Mouse (Mus musculus) lung, postnatal 0 days (tissue): ENCODE measurements around the gene Rbm34. TPM values are rescaled to one million over a fixed set of nuclear protein-coding genes. Genes with fewer than 3 reads are reported as not detected.

Source experiments
- ATAC-seq: fragments of 200-750 bp; cut with Nextera tagmentation; 2 replicates; pipeline ENCODE4 v1.8.0; 2017; ENCODE audit warnings: moderate library complexity
- DNase-seq: peaks from one replicate; pipeline ENCODE4 v3.0.0-alpha.2; 2016; ENCODE audit warnings: low spot score
- H3K27ac ChIP-seq: fragments of 300-500 bp; sonication (generic); 2 replicates; pipeline ENCODE4 v1.5.1; 2014; ENCODE audit warnings: antibody characterized with exemption, mild to moderate bottlenecking, low read length, mixed read lengths
- H3K27me3 ChIP-seq: fragments of 300-500 bp; sonication (generic); replicated peaks from 2 replicates; pipeline ENCODE4 v1.6.1; 2014; ENCODE audit warnings: low read length, mixed read lengths; ENCODE audit not compliant: insufficient read depth
- H3K36me3 ChIP-seq: fragments of 300-500 bp; sonication (generic); 2 replicates; pipeline ENCODE4 v1.6.1; 2014; ENCODE audit warnings: low read length, mixed read lengths; ENCODE audit not compliant: insufficient read depth
- H3K4me1 ChIP-seq: fragments of 300-500 bp; sonication (generic); 2 replicates; pipeline ENCODE4 v1.6.1; 2014; ENCODE audit warnings: antibody characterized with exemption, low read depth, low read length, mixed read lengths; ENCODE audit not compliant: insufficient read depth
- H3K4me2 ChIP-seq: fragments of 300-500 bp; sonication (generic); replicated peaks from 2 replicates; pipeline ENCODE4 v1.6.1; 2014; ENCODE audit warnings: low read depth, mild to moderate bottlenecking, low read length, moderate library complexity, mixed read lengths
- H3K4me3 ChIP-seq: fragments of 300-500 bp; sonication (generic); 2 replicates; pipeline ENCODE4 v1.5.1; 2014; ENCODE audit warnings: low read depth, low read length
- H3K9ac ChIP-seq: fragments of 300-500 bp; sonication (generic); replicated peaks from 2 replicates; pipeline ENCODE4 v1.6.1; 2014; ENCODE audit warnings: low read depth, mild to moderate bottlenecking
- H3K9me3 ChIP-seq: fragments of 300-500 bp; sonication (generic); 2 replicates; pipeline ENCODE4 v1.6.1; 2016; ENCODE audit warnings: low read length, mixed read lengths
- CTCF ChIP-seq: IDR thresholded peaks from 2 replicates; pipeline ENCODE4 v1.5.1; 2016; ENCODE audit warnings: antibody characterized with exemption, mild to moderate bottlenecking
- EP300 ChIP-seq: IDR thresholded peaks from 2 replicates; pipeline ENCODE4 v1.6.1; 2016; ENCODE audit warnings: antibody characterized with exemption, mild to moderate bottlenecking, control low read depth
- WGBS: fragments of 180-500 bp; shearing (Covaris S2); extraction: QIAGEN DNeasy Blood & Tissue Kit; methylation state at CpG from one replicate; pipeline ENCODE4 v1.1.7; 2014; 5-methylcytosine and 5-hydroxymethylcytosine counted together
- polyA plus RNA-seq: library from polyadenylated mRNA; unstranded; fragments of >200 nt; fragmentation: Nextera tagmentation; extraction: Ambion mirVana; gene quantifications from 2 replicates; pipeline ENCODE4 v1.2.1, GENCODE M21; 2015

Gene Rbm34
- polyA plus RNA-seq, 1 experiment from 2014 or later: 15.5 TPM

- ATAC-seq: no peak
- Histone ChIP-seq H3K4me1 (peaks cover under 1% of the 10 kb centered on the region; the same call in 1 of the 2 replicates), H3K4me3 (no peak overlapping the region), H3K27me3 (no peaks in the 10 kb centered on the region), H3K9me3 (no peaks in the 10 kb centered on the region), H3K4me2 (no peak overlapping the region), H3K36me3 (no peaks in the 10 kb centered on the region), H3K9ac (no peak overlapping the region), H3K27ac (no peak overlapping the region)
- 70% methylated on average over 9 of the region's 9 CpGs for WGBS
- DNase-seq: no peak
- TF ChIP-seq CTCF (no peak), EP300 (no peak)
Measured at GRCm38 (mm10) chr8:126903927-126904326, 66.9 kb downstream of the Rbm34 start.

GRCm38 (mm10) chr8:126903224-126903895, 67.5 kb downstream of the Rbm34 start:
- no peak overlapping the region for H3K27ac ChIP-seq
- 50% methylated on average over 9 of the region's 9 CpGs for WGBS
- no peak for ATAC-seq

GRCm38 (mm10) chr8:126901612-126902011, 69.3 kb downstream of the Rbm34 start:
- Histone ChIP-seq H3K9me3 (no peaks in the 10 kb centered on the region), H3K9ac (no peak overlapping the region), H3K4me2 (no peak overlapping the region), H3K36me3 (no peaks in the 10 kb centered on the region), H3K27ac (no peak overlapping the region), H3K4me1 (no peaks in the 10 kb centered on the region), H3K27me3 (no peaks in the 10 kb centered on the region), H3K4me3 (no peak overlapping the region)
- WGBS: 58% methylated on average over 1 of the region's 1 CpGs
- ATAC-seq: no peak
- no peak for DNase-seq
- TF ChIP-seq EP300: no peak
- TF ChIP-seq CTCF: no peak

More at GRCm38 (mm10) chr8:126903224-126903895, 67.5 kb downstream of the Rbm34 start:
- no peaks in the 10 kb centered on the region for H3K36me3 ChIP-seq
- DNase-seq: no peak
- H3K27me3 ChIP-seq: no peaks in the 10 kb centered on the region
- H3K4me2 ChIP-seq: no peak overlapping the region
- TF ChIP-seq EP300 (no peak), CTCF (no peak)
- H3K4me1 ChIP-seq: no peaks in the 10 kb centered on the region
- no peaks in the 10 kb centered on the region for H3K9me3 ChIP-seq
- H3K9ac ChIP-seq: no peak overlapping the region
- H3K4me3 ChIP-seq: no peak overlapping the region

- no peak overlapping the region for H3K4me2 ChIP-seq
- TF ChIP-seq CTCF: no peak
- TF ChIP-seq EP300: no peak
- no peaks in the 10 kb centered on the region for H3K4me1 ChIP-seq
- H3K9ac ChIP-seq: no peak overlapping the region
- no peaks in the 10 kb centered on the region for H3K9me3 ChIP-seq
- no peak overlapping the region for H3K4me3 ChIP-seq
- no peak overlapping the region for H3K27ac ChIP-seq
- DNase-seq (peak; percentile 32), ATAC-seq (no peak)
- 40% methylated on average over 2 of the region's 2 CpGs for WGBS
- H3K27me3 ChIP-seq: no peaks in the 10 kb centered on the region
- no peaks in the 10 kb centered on the region for H3K36me3 ChIP-seq
Measured at GRCm38 (mm10) chr8:126901049-126901448, 69.8 kb downstream of the Rbm34 start.

Other genes with a start within 250 kb of the Rbm34 start
- 138 and 155 TPM in 2 replicates for gene Tomm20, start 25.2 kb downstream of the Rbm34 start, polyA plus RNA-seq
- gene Pard3, start 92.8 kb upstream of the Rbm34 start, polyA plus RNA-seq: 13.2 and 16.2 TPM in 2 replicates